Mouse (Mus musculus) lung, postnatal 14 days (tissue): ENCODE results near the gene Lrrc9.

Experiments
- DNase-seq: peaks from one replicate; pipeline ENCODE4 v3.0.0; 2021

Lrrc9 gene

GRCm38 (mm10) chr12:72441839-72442576, at the start of gene Lrrc9:
TSS of gene Lrrc9 (plus strand) at chr12:72441866.
- DNase-seq = peak; percentile 37

DNA sequence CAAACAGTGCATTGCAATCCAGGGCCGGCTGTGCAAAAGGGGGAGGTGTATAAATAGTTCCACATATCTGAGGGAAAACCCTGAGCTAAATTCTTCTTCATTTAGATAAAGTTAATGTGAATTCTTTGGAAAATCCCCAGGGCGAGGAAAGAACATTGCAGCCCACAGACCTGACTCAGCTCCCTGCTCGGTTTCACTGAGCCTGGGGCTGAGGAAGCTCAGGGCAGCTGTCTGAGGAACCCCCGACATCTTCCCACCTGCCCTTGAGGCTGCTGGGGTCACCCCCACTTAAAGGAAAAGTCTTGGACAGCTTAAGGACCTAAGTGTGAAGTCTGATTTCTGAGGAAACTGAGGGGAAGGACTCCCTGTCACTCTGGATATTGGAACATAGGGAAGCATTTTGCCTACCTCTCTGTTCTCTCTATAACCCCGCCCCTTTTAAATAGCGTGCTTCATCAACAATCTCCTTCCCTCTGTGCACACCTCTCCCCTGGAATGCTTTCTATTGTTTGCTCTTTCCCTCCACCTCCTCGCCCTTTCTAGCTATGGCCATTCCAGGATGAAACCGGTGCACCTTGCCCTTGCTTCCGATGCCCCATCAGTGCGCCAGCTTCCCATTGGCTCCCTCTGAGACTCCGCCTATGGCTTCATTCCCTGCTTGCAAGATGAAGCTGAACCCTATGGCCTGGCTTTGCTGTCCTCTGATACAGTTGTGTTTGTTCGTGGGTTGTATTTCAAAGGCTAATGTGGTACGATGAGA, 48.4 kb upstream of the Lrrc9 start:
- DNase-seq = no peak

- DNase-seq = no peak
Measured at GRCm38 (mm10) chr12:72405031-72405430, 36.6 kb upstream of the Lrrc9 start.

DNA sequence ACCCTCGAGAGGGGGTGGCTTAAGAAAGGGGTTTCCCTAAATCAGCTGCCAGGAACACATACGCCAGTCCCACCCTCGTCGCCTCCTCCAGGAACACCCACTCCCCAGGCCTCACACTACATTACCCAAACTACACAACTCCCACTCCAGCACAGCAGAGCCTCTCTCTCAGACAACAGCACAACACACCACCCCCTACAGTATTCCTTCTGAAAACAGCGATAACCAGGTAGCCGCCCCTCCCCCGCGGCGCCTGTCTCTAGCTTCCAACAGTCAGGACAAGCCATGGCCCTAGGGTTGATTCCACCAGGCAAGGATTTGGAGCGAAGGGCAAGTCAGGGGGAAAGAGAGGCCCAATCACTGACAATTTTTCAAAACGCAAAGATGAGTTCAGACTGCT, 34.5 kb upstream of the Lrrc9 start:
- no peak for DNase-seq

- no peak for DNase-seq
Measured at GRCm38 (mm10) chr12:72407721-72408110, 34.0 kb upstream of the Lrrc9 start.

DNA sequence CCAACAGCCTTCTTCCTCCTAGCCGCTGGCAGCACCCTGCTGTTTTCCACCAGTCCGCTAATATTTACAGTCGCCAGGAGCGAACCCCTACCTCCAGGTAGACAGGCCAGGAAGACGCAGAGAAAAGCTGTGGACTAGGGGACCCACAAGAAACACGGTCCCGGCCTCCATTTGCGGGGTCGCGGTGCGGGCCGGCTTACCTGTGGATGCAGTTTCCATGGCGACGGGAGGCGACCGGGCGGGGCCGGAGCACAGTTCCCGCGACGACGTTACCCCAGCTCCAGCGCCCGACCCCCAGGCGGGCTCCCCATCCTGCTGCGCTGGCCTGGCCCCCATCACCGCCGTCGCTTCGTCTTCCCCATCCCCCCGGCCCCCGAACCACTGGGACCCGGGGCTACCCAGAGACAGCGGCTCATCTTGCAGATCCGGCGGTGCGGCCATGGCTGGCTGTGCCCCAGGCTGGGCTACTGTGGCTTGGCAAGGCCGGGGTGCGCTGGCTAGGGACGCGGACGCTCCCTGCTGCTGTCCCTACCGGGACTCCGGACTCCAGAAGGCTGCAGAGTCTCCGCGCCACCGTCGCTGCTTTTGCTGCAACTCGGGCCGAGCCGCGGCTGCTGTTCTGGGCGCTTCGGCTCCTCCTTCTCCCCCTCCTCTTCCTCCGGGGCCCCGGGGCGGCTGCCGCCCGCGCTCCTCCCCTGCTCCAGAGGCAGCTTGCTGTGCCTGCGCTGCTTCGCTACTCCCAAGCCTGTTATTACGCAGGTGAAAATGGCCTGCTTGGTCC, 33.4 kb upstream of the Lrrc9 start:
- peak; percentile 46 for DNase-seq

DNA sequence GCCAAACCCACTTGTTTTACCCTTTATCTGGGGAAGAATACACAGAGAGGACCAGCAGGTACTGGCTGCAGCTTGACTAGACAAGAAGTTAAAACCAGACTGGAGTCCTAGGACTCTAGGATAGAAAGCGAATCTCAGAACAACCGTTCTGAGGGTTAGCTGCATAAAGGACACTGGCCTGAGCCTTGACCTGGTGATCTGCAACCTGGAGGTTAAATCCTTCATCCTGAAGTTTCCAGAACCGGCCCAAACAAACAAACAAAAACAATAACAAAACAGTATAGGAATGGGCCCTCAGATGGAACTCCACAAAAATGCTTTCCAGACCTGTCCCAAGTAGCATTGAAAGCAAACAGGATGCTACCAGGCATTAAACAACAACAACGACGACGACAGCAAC, 32.7 kb upstream of the Lrrc9 start, which contains the start of gene Rtn1:
Gene Rtn1, minus strand, starts transcription at position 101 of the 400 bp plus-strand sequence.
- DNase-seq = no peak

DNA sequence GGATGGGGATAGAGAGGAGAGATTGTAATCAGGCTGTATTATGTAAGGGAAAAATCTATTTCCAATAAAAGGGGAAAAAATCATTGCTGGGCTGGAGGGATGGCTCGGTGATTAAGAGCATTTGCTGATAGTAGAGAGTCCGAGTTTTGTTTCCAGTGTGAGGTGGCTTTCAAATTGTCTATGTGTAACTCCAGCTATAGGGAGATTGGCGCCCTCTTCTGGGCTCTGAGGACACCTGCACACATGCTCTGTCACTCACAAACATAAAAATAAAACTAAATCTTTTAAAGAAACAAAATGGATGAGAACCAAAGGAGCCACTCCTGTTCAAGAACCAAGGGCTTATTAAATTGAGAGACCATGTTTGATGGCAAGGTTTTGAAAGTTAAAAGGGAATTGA, 23.9 kb upstream of the Lrrc9 start:
- DNase-seq = peak; percentile 20

- no peak for DNase-seq
Measured at GRCm38 (mm10) chr12:72422681-72423080, 19.0 kb upstream of the Lrrc9 start.

DNA sequence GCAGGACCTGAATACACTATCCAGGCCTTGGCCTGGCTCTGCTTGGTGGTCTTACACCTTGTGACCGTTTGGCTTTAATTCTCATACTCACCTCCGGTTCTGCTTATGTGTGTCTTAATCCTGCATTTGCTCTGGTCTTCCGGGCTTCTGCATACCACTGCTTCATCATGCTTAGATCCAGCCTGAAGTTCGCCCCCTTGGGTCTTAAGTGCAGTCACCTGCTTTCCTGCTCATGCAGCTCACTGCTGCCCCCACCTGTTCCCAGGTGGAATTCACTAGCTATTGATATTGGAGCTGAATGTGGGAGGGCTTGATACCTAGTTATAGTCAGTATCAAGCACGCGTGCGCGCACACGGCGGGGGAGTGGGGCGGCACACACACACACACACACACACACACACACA, 13.9 kb upstream of the Lrrc9 start:
- peak; percentile 74 for DNase-seq

- no peak for DNase-seq
Measured at GRCm38 (mm10) chr12:72432209-72432608, 9.5 kb upstream of the Lrrc9 start.

GRCm38 (mm10) chr12:72433241-72433865, 8.3 kb upstream of the Lrrc9 start:
- DNase-seq = peak; percentile 59

DNA sequence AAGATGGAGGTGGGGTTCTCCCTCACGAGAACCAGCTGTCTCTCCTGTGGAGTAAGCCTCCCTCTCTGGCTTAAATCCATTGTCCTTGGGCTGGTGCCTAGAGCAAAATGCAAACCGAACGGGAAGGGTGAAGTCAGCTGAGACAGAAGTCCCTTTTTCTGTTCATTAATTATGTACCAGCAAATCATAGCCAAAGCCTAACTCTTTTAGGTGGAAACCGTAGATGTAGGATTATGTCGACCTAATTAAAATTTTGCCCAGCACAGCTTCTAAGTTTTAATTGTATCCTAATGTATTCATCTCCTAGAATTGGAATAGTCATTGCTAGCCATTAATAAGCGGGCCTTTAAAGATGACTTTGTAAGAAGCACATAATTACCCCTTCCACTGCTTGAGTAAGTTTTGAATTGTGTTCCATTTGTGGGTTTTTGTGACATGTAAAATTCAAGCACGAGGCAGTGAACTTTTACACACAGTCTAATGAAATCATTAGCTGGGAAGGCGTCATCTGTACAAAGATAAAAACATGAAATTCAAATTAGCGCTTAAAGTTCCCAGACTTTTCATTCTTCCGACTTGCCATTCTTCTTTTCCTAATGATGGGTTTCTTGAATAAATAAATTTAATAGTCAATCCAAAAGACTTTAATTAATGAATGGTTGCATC, 3.9 kb upstream of the Lrrc9 start:
- DNase-seq = no peak

GRCm38 (mm10) chr12:72438961-72439480, 2.6 kb upstream of the Lrrc9 start:
- DNase-seq = no peak

DNA sequence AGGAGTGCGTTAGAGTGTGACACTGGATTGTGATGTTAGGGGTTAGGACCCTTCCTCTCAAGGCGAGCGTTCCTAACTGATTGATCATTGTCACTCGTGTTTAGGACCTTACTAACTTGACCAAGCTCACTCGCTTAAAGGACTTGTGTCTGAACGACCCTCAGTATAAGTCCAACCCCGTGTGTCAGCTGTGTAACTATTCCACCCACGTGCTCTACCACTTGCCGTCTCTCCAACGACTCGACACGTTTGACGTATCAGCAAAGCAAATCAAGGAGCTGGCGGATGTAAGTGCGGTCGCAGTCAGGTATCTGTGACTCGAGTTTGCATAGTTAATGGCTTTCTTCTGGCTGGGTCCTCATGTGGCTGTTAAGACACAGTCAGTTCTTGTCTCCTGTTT, 12.3 kb downstream of the Lrrc9 start:
- DNase-seq = no peak

GRCm38 (mm10) chr12:72461191-72461893, 19.7 kb downstream of the Lrrc9 start:
- no peak for DNase-seq

- DNase-seq = peak; percentile 72
Measured at GRCm38 (mm10) chr12:72461894-72462530, 20.3 kb downstream of the Lrrc9 start.

GRCm38 (mm10) chr12:72465826-72466501, 24.3 kb downstream of the Lrrc9 start:
- no peak for DNase-seq

DNA sequence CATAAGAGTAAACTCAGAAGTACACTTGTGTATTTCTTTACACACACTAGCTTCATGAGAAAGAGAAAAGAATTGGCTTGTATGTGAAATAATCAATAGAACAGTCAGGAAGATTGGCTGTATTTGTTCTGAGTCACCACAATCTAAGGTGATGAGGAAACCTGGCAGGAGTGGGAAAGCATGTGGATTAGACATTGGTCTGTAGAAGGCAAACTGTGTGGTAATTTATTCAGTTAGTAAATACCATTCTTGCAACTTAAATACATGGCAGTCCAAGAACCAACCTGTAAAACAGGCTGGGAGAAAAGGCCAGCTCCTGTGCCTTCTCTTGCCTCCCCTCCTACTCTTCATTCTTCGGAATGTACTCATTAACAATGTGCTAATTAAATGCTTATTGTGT, 25.6 kb downstream of the Lrrc9 start:
- no peak for DNase-seq

DNA sequence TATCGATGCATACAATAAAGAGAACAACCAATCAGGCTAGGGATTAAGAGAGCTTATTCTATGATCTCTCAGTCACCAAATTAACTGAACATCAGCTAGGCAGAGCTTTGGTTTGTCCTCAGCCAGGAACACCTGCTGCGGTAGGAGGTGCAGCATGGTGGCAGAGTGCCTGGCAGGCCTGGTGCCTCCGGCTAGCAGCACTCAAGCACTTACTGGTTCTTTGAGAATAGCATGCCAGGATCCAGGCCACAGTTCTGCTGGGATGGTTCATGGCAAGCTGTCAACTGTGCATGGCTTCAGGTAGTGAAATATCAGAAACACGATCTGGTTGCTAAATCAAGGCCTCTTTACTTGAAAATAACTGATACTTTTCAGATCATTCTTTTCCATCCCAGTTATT, 26.1 kb downstream of the Lrrc9 start:
- no peak for DNase-seq
